Mouse (Mus musculus) CH12.LX (cell line): Measurements from ENCODE around the gene Slc44a3. TPM values are rescaled to one million over a fixed set of nuclear protein-coding genes. Genes with fewer than 3 reads are reported as not detected.

Experiments
- DNase-seq: peaks from one replicate; pipeline ENCODE4 v3.0.0-alpha.2; 2013; ENCODE audit errors: extremely low read depth
- H3K27ac ChIP-seq: 2 replicates; pipeline ENCODE4 v1.5.1; 2012; ENCODE audit warnings: low read depth, mild to moderate bottlenecking, control low read depth, moderate library complexity; ENCODE audit not compliant: insufficient read depth
- H3K27me3 ChIP-seq: replicated peaks from 2 replicates; pipeline ENCODE3; 2012; ENCODE audit warnings: inconsistent platforms
- H3K36me3 ChIP-seq, 2 experiments: replicated peaks in 1 of 2; 2 replicates each; pipeline versions ENCODE3 to v1.6.1; 2012; ENCODE audit warnings: inconsistent platforms in 1 of 2, low read length in 1 of 2, mild to moderate bottlenecking in 1 of 2, mixed read lengths in 1 of 2, moderate library complexity in 1 of 2; ENCODE audit not compliant: control insufficient read depth in 1 of 2, insufficient read depth in 1 of 2
- H3K4me1 ChIP-seq, 2 experiments: 2 replicates each; pipeline ENCODE4 v1.6.1; 2012; ENCODE audit warnings: inconsistent platforms in 1 of 2, moderate library complexity in 1 of 2; ENCODE audit not compliant: insufficient read depth in 2 of 2, control insufficient read depth in 1 of 2
- H3K4me2 ChIP-seq: 2 replicates; pipeline ENCODE4 v1.6.1; 2012; ENCODE audit warnings: low read depth, mild to moderate bottlenecking, control low read depth; ENCODE audit not compliant: poor library complexity, insufficient read depth, severe bottlenecking
- H3K4me3 ChIP-seq, 3 experiments: fragments of 150-350 bp in 1 of 3; sonication (generic) in 1 of 3; replicated peaks in 1 of 3; 2 replicates each; pipeline versions ENCODE3 to v1.5.1; 2011 to 2012; ENCODE audit warnings: low read depth in 2 of 3, low read length in 2 of 3, mild to moderate bottlenecking in 2 of 3, moderate library complexity in 2 of 3, control low read depth in 1 of 3, improper control_type of control experiment in 1 of 3, inconsistent platforms in 1 of 3, mixed read lengths in 1 of 3; ENCODE audit not compliant: poor library complexity in 1 of 3
- H3K79me2 ChIP-seq: replicated peaks from 2 replicates; pipeline ENCODE4 v1.6.1; 2012; ENCODE audit warnings: mild to moderate bottlenecking, moderate library complexity; ENCODE audit not compliant: control insufficient read depth, poor library complexity, insufficient read depth, severe bottlenecking; ENCODE audit errors: extremely low read depth
- H3K9ac ChIP-seq: 2 replicates; pipeline ENCODE4 v1.6.1; 2012; ENCODE audit warnings: low read depth, mild to moderate bottlenecking, control low read depth, moderate library complexity; ENCODE audit not compliant: insufficient read depth
- H3K9me3 ChIP-seq: replicated peaks from 2 replicates; pipeline ENCODE3; 2012; ENCODE audit warnings: low read length, inconsistent platforms, mixed read lengths
- BHLHE40 ChIP-seq: IDR thresholded peaks from 2 replicates; pipeline ENCODE4 v1.6.1; 2011; ENCODE audit warnings: mild to moderate bottlenecking, low read depth, low read length, improper control_type of control experiment
- CHD2 ChIP-seq: IDR thresholded peaks from 2 replicates; pipeline ENCODE4 v1.6.1; 2011; ENCODE audit warnings: low read length, improper control_type of control experiment
- CTCF ChIP-seq, 2 experiments: IDR thresholded peaks in 1 of 2; conservative IDR thresholded peaks in 1 of 2; 2 replicates each; pipeline ENCODE4 v1.5.1; 2011 to 2012; ENCODE audit warnings: low read depth in 2 of 2, low read length in 2 of 2, improper control_type of control experiment in 1 of 2, inconsistent platforms in 1 of 2, mild to moderate bottlenecking in 1 of 2, moderate library complexity in 1 of 2
- ELF1 ChIP-seq: IDR thresholded peaks from 2 replicates; pipeline ENCODE4 v1.6.1; 2014; ENCODE audit warnings: low read depth, mild to moderate bottlenecking, inconsistent platforms, low read length, improper control_type of control experiment
- GABPA ChIP-seq: IDR thresholded peaks from 2 replicates; pipeline ENCODE4 v1.6.1; 2012; ENCODE audit warnings: low read depth, low read length, improper control_type of control experiment, inconsistent platforms; ENCODE audit not compliant: insufficient replicate concordance
- HCFC1 ChIP-seq: IDR thresholded peaks from 2 replicates; pipeline ENCODE4 v1.6.1; 2012; ENCODE audit warnings: low read depth, mild to moderate bottlenecking, inconsistent platforms, low read length, improper control_type of control experiment
- IRF4 ChIP-seq: IDR thresholded peaks from 2 replicates; pipeline ENCODE4 v1.6.1; 2014; ENCODE audit warnings: low read depth, mild to moderate bottlenecking, inconsistent platforms, low read length, improper control_type of control experiment
- JUN ChIP-seq: IDR thresholded peaks from 2 replicates; pipeline ENCODE4 v1.6.1; 2011; ENCODE audit warnings: low read depth, mild to moderate bottlenecking, low read length, improper control_type of control experiment, moderate library complexity; ENCODE audit not compliant: insufficient read depth
- JUND ChIP-seq: conservative IDR thresholded peaks from 2 replicates; pipeline ENCODE4 v1.6.1; 2011; ENCODE audit warnings: low read depth, low read length, improper control_type of control experiment
- MAFK ChIP-seq: IDR thresholded peaks from 2 replicates; pipeline ENCODE4 v1.6.1; 2011; ENCODE audit warnings: low read length, improper control_type of control experiment; ENCODE audit not compliant: insufficient replicate concordance
- MAX ChIP-seq: IDR thresholded peaks from 2 replicates; pipeline ENCODE4 v1.6.1; 2011; ENCODE audit warnings: low read length, improper control_type of control experiment
- MEF2A ChIP-seq: IDR thresholded peaks from 2 replicates; pipeline ENCODE4 v1.6.1; 2014; ENCODE audit warnings: low read depth, mild to moderate bottlenecking, inconsistent platforms, low read length, improper control_type of control experiment, borderline replicate concordance
- MXI1 ChIP-seq: IDR thresholded peaks from 2 replicates; pipeline ENCODE4 v1.6.1; 2011; ENCODE audit warnings: mild to moderate bottlenecking, low read depth, low read length, improper control_type of control experiment
- MYC ChIP-seq: IDR thresholded peaks from 2 replicates; pipeline ENCODE4 v1.6.1; 2011; ENCODE audit warnings: low read depth, mild to moderate bottlenecking, improper control_type of control experiment, low read length
- NRF1 ChIP-seq: IDR thresholded peaks from 2 replicates; pipeline ENCODE4 v1.6.1; 2014; ENCODE audit warnings: low read depth, mild to moderate bottlenecking, inconsistent platforms, low read length, improper control_type of control experiment, moderate library complexity
- PAX5 ChIP-seq: IDR thresholded peaks from 2 replicates; pipeline ENCODE4 v1.6.1; 2012; ENCODE audit warnings: low read length, inconsistent platforms, mixed read lengths
- POLR2AphosphoS2 ChIP-seq: IDR thresholded peaks from 2 replicates; pipeline ENCODE4 v1.6.1; 2011; ENCODE audit warnings: low read depth, low read length, improper control_type of control experiment
- RAD21 ChIP-seq: IDR thresholded peaks from 2 replicates; pipeline ENCODE4 v1.6.1; 2011; ENCODE audit warnings: low read depth, mild to moderate bottlenecking, low read length, improper control_type of control experiment, moderate library complexity
- RCOR1 ChIP-seq: conservative IDR thresholded peaks from 2 replicates; pipeline ENCODE4 v1.6.1; 2012; ENCODE audit warnings: low read depth, mild to moderate bottlenecking, inconsistent platforms, low read length, improper control_type of control experiment
- USF1 ChIP-seq: IDR thresholded peaks from 2 replicates; pipeline ENCODE4 v1.6.1; 2014; ENCODE audit warnings: low read depth, mild to moderate bottlenecking, inconsistent platforms, low read length, improper control_type of control experiment
- ZKSCAN1 ChIP-seq: IDR thresholded peaks from 2 replicates; pipeline ENCODE4 v1.6.1; 2012; ENCODE audit warnings: low read depth, inconsistent platforms, low read length, improper control_type of control experiment, borderline replicate concordance
- dilution Hi-C: fragments of 300-500 bp; cut with MboI; formaldehyde crosslinking; loops from 2 replicates; pipeline ENCODE4 v1.14.3; 2020; ENCODE audit warnings: low sequenced_read_pairs; ENCODE audit not compliant: extremely low pct_unique_long_range_greater_than_20kb, extremely low pct_ligation_motif_present
- in situ Hi-C: fragments of 300-500 bp; cut with MboI; formaldehyde crosslinking; loops from 3 replicates; pipeline ENCODE4 v1.14.3; 2019; ENCODE audit warnings: low sequenced_read_pairs, low pct_ligation_motif_present, low pct_unique_long_range_greater_than_20kb, mixed read lengths
- polyA plus RNA-seq: library from polyadenylated mRNA; unstranded; fragments of >175 nt; gene quantifications from 2 replicates; pipeline ENCODE4 v1.2.1, GENCODE M21; 2012; ENCODE audit warnings: low read depth; ENCODE audit not compliant: insufficient read length
- total RNA-seq, 2 experiments: library from RNA; depleted of rRNA; stranded (reverse); fragments of 300-350 nt in 1 of 2; fragments of >200 nt in 1 of 2; gene quantifications; 2 replicates each; pipeline ENCODE4 v1.2.3; 2012 to 2014

The Slc44a3 gene
- total and polyA plus RNA-seq, 3 experiments: not detected

- H3K36me3 ChIP-seq: no peaks in the 10 kb centered on the region
- no peaks in the 10 kb centered on the region for H3K4me1 ChIP-seq
- TF ChIP-seq PAX5 (no peak), USF1 (peak; percentile 16), BHLHE40 (0 out of 2 replicates have a peak, but pooled peaks have one; percentile 24)
- no peak overlapping the region for H3K9ac ChIP-seq
- DNase-seq: no peak
- in situ Hi-C loops (no loop called here), dilution Hi-C loops (no loop called here)
- H3K9me3 ChIP-seq: no peaks in the 10 kb centered on the region
- H3K79me2 ChIP-seq: no peaks in the 10 kb centered on the region
- no peak overlapping the region for H3K27ac ChIP-seq
- no peaks in the 10 kb centered on the region for H3K27me3 ChIP-seq
- H3K4me2 ChIP-seq: no peak overlapping the region
- no peak overlapping the region for H3K4me3 ChIP-seq
These were observed 23.1 kb downstream of the Slc44a3 start for GRCm38 (mm10) chr3:121509141-121509540.

GRCm38 (mm10) chr3:121507678-121508077 lies 24.5 kb downstream of the Slc44a3 start:
- H3K4me1 ChIP-seq: no peaks in the 10 kb centered on the region
- no peaks in the 10 kb centered on the region for H3K27me3 ChIP-seq
- H3K27ac ChIP-seq: no peak overlapping the region
- H3K4me3 ChIP-seq: no peak overlapping the region
- H3K9ac ChIP-seq: no peak overlapping the region
- no peaks in the 10 kb centered on the region for H3K9me3 ChIP-seq
- no peaks in the 10 kb centered on the region for H3K36me3 ChIP-seq
- no peak overlapping the region for H3K4me2 ChIP-seq
- TF ChIP-seq MYC: no peak
- TF ChIP-seq MAX: no peak
- TF ChIP-seq CHD2: no peak
- no peak for TF ChIP-seq JUN
- no peak for TF ChIP-seq ELF1
- no peak for TF ChIP-seq JUND
- no peak for TF ChIP-seq BHLHE40
- TF ChIP-seq ZKSCAN1: no peak
- TF ChIP-seq NRF1: no peak
- TF ChIP-seq MAFK: no peak
- TF ChIP-seq RAD21: no peak
- TF ChIP-seq MEF2A: no peak
- no peak for TF ChIP-seq MXI1
- no peak for TF ChIP-seq CTCF (conservative IDR thresholded peaks at IDR 0.05 in 1 of 2, IDR thresholded peaks at IDR 0.05 in 1 of 2; ENCODE audit: low read depth in 2 of 2, low read length in 2 of 2)
- no peak for TF ChIP-seq POLR2AphosphoS2
- no peak for TF ChIP-seq GABPA
- TF ChIP-seq HCFC1: no peak
- no peak for TF ChIP-seq IRF4
- no peak for TF ChIP-seq RCOR1
- dilution Hi-C loops (no loop called here), in situ Hi-C loops (no loop called here)
- H3K79me2 ChIP-seq: no peaks in the 10 kb centered on the region
- no peak for DNase-seq
